In genomic region chr6:56608277-56608676, GRCm38 (mm10) we compare ENCODE assay signal across 9 mouse cellular contexts. TPM values are rescaled to one million over a fixed set of nuclear protein-coding genes. Genes with fewer than 3 reads are reported as not detected.
DNase-seq lines count a peak whose midpoint lies in the region; ATAC-seq and TF ChIP-seq lines count a peak whose summit lies in the region.
"Had no signal": no experiment of that assay in that cellular context is flagged by ENCODE, and none has a peak within 500 bp of the region (broad histone marks: within the 10 kb centered on the region; RNA-seq: fewer than 3 reads in every experiment).

No protein-coding gene starts in this region.

- H3K9ac ChIP-seq in intestine, postnatal 0 days (ENCODE audit: low read depth, low read length) = no peak overlapping the region
- H3K9ac ChIP-seq in intestine, embryonic 16.5 days (ENCODE audit: low read depth, low read length) = no peak overlapping the region

- no peaks in the 10 kb centered on the region for H3K9me3 ChIP-seq in intestine, postnatal 0 days (ENCODE audit: control insufficient read depth)
- no peaks in the 10 kb centered on the region for H3K9me3 ChIP-seq in intestine, embryonic 16.5 days (ENCODE audit: control insufficient read depth, low read length)
- H3K9me3 ChIP-seq in forebrain, embryonic 10.5 days = no peaks in the 10 kb centered on the region

- WGBS in intestine, postnatal 0 days = 5% methylated on average over 4 of the region's 4 CpGs
- WGBS in intestine, embryonic 16.5 days = 7% methylated on average over 4 of the region's 4 CpGs
- WGBS in forebrain, embryonic 10.5 days = 9% methylated on average over 4 of the region's 4 CpGs

- no peak overlapping the region for H3K4me3 ChIP-seq in intestine, postnatal 0 days (ENCODE audit: low read depth, low read length)
- H3K4me3 ChIP-seq in intestine, embryonic 16.5 days (ENCODE audit: low read length) = no peak overlapping the region
- H3K4me3 ChIP-seq in forebrain, embryonic 10.5 days = no peak overlapping the region
- H3K4me3 ChIP-seq: myocyte had no signal

- H3K27me3 ChIP-seq in intestine, postnatal 0 days (replicated peaks; ENCODE audit: control insufficient read depth, insufficient read depth, low read length) = no peaks in the 10 kb centered on the region
- no peaks in the 10 kb centered on the region for H3K27me3 ChIP-seq in intestine, embryonic 16.5 days (replicated peaks; ENCODE audit: control insufficient read depth, insufficient read depth, low read length)
- no peaks in the 10 kb centered on the region for H3K27me3 ChIP-seq in forebrain, embryonic 10.5 days (ENCODE audit: poor library complexity, severe bottlenecking)

- no peak overlapping the region for H3K27ac ChIP-seq in intestine, postnatal 0 days (ENCODE audit: low read depth, low read length)
- no peak overlapping the region for H3K27ac ChIP-seq in intestine, embryonic 16.5 days (ENCODE audit: low read length)
- no peak overlapping the region for H3K27ac ChIP-seq in forebrain, embryonic 10.5 days

- no peak overlapping the region for H3K4me2 ChIP-seq in intestine, postnatal 0 days (replicated peaks; ENCODE audit: low read depth)
- no peak overlapping the region for H3K4me2 ChIP-seq in intestine, embryonic 16.5 days (ENCODE audit: low read depth, low read length)

- DNase-seq in c-Kit-positive CD71-negative TER-119-negative erythroid progenitor cells, embryonic 14.5 days (ENCODE audit: low read depth) = peak; percentile 47
- DNase-seq in forebrain, embryonic 10.5 days (ENCODE audit: extremely low spot score, low spot score) = peak; percentile 62
- DNase-seq in heart, postnatal 14 days = peak; percentile 53 to 75
- peak; percentile 74 to 79 for DNase-seq in layer of hippocampus, postnatal 10 days (ENCODE audit: low spot score in 2 of 2)
- peak; percentile 50 for DNase-seq in right cerebral cortex, postnatal 4 days

- intact Hi-C loops in heart, postnatal 14 days (cut with DNase I) = loop anchor here (1.0 to 5.0 kb wide), 3 partner anchors 84 to 541 kb away; no protein-coding TSS in a partner anchor

- no peak for ATAC-seq in intestine, postnatal 0 days
- ATAC-seq in intestine, embryonic 16.5 days = no peak
- peak; percentile 92 for ATAC-seq in megakaryocyte progenitor cell, adult 5-6 weeks (replicated peaks; ENCODE audit: poor library complexity)

- TF ChIP-seq CTCF in intestine, postnatal 0 days (IDR thresholded peaks at IDR 0.05; ENCODE audit: low read depth) = peak; percentile 86

- no peaks in the 10 kb centered on the region for H3K4me1 ChIP-seq in intestine, postnatal 0 days (replicated peaks; ENCODE audit: control insufficient read depth, insufficient read depth, low read length)
- H3K4me1 ChIP-seq in intestine, embryonic 16.5 days (ENCODE audit: control insufficient read depth, insufficient read depth, low read length) = no peaks in the 10 kb centered on the region
- H3K4me1 ChIP-seq in forebrain, embryonic 10.5 days = no peaks in the 10 kb centered on the region

- no peaks in the 10 kb centered on the region for H3K36me3 ChIP-seq in intestine, postnatal 0 days (ENCODE audit: control insufficient read depth, insufficient read depth)
- no peaks in the 10 kb centered on the region for H3K36me3 ChIP-seq in intestine, embryonic 16.5 days (ENCODE audit: control insufficient read depth, insufficient read depth, low read length)
- no peaks in the 10 kb centered on the region for H3K36me3 ChIP-seq in forebrain, embryonic 10.5 days (replicated peaks)

RNA-seq across cellular contexts. Expression of gene Pde1c, which starts 39.4 kb away (rescaled TPM):
- 0.76 and 0.98 TPM in 2 replicates for polyA plus RNA-seq in intestine, postnatal 0 days (2015; fragmentation: Nextera tagmentation; extraction: Ambion mirVana)
- 1.5 TPM in 2 replicates for polyA plus RNA-seq in intestine, embryonic 16.5 days (2015; fragmentation: Nextera tagmentation; extraction: Ambion mirVana)
- 2.8 and 2.9 TPM in 2 replicates for polyA plus RNA-seq in forebrain, embryonic 10.5 days (2016; fragmentation: Nextera tagmentation; extraction: Ambion mirVana)
- total RNA-seq in heart, postnatal 14 days (2021) = 10 to 100 TPM; 85.3 to 86.9 TPM
- 1 to 10 TPM; 4.5 to 4.6 TPM for total RNA-seq in layer of hippocampus, postnatal 10 days (2021)
- 0.29 and 0.39 TPM in 2 replicates for total RNA-seq in megakaryocyte progenitor cell, adult 5-6 weeks (2015)
- 0.71 TPM in 1 of 2 replicates, not detected in the other for total RNA-seq in megakaryocyte progenitor cell, adult 5-6 weeks (2017)

Comparison
In these comparisons a context has a peak if more than half of its experiments do, and no peak if none do; other contexts are left out.
1. RNA of gene Pde1c, which starts 39.4 kb away (total RNA-seq): 85.3 to 86.9 TPM in heart, postnatal 14 days; 4.5 to 4.6 TPM in layer of hippocampus, postnatal 10 days and 0.29 to 0.71 TPM in megakaryocyte progenitor cell, adult 5-6 weeks; every median in the first group is over 10 times any median in the second.
2. Peak in every context shown above with its lines, with median percentiles within 50 percentile points of each other: DNase-seq.